Mouse (Mus musculus) lung, adult 2 months (tissue): ENCODE measurements at regions not wholly inside any gene's neighbourhood (a gene's known extent, or its start where the extent isn't known, plus 50 kb on each side); places are given as distances from the start of the nearest gene placed in this dataset.

ENCODE experiments used
- CTCF ChIP-seq: fragments of 200-500 bp; IDR thresholded peaks from 2 replicates; pipeline ENCODE4 v1.5.1; 2011; ENCODE audit warnings: mild to moderate bottlenecking, low read length, control low read depth; ENCODE audit not compliant: insufficient read depth
- POLR2A ChIP-seq: fragments of 200-500 bp; IDR thresholded peaks from 2 replicates; pipeline ENCODE4 v1.6.1; 2011; ENCODE audit warnings: low read depth, mild to moderate bottlenecking, control low read depth, low read length, borderline replicate concordance; ENCODE audit errors: extremely low read depth

DNA sequence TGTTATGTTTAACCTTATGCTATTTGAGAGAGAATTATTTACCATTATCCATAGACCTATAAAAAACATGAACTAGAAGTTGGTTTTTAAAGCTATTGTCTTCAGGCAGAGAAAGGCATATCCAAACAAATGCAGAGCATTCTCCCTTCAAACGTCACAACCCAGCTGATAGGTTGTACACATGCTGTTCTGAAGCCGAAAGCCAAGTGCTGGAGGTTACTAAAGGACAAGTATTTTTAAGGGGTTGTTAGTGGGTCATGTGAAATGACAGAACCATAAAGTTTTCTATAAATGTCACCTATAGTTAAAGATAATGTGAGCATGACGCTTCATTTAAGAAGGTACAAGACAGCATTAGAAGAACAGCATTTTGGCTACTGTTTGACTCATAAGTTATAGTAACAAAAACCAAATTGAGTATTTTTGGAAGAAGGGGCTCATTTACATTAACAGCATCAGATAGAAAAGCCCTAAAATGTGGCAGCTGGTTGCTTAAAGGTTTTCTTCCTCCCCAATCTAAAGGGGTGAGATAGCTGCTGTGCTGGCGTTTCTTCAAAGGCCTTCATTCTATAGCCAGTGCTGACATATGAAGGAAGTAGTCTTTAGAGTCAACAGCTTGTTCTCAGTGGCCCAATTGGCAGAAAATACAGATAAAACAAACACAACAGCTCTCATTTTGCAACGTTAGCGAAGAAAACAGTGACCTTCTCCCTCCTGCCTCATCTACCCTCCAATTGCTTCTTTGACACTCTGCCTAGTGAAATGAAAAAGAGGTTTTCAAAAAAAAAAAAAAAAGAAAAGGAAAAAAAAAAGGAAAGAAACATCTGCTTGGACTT is 359.4 kb upstream of the Paip1 start:
- TF ChIP-seq CTCF = no peak
- TF ChIP-seq POLR2A = no peak
